Mouse (Mus musculus) ZHBTc4 (cell line): ENCODE measurements at regions not wholly inside any gene's neighbourhood (a gene's known extent, or its start where the extent isn't known, plus 50 kb on each side); places are given as distances from the start of the nearest gene placed in this dataset.

Experiments
- DNase-seq: peaks from one replicate; pipeline ENCODE4 v3.0.0-alpha.2; 2011; ENCODE audit warnings: low read depth, low spot score

DNA sequence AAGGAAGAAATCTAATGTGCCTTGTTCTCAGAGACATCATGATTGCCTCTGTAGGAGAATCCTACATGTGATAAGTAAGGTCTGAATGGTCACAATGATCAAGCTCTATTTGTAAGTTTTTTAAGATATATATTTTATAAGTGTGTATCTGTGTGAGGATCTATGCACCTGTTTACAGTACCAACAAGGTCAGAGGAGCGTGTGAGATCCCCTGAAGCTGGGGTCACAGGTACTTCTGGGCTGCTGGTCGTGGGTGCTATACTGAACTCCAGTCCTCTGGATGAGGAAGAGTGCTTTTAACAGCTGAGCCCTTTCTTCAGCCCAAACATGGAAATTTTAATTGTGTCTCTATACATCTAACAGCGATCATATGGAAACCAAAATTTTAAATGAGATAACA, 181.1 kb upstream of the Topaz1 start:
- no peak for DNase-seq

DNA sequence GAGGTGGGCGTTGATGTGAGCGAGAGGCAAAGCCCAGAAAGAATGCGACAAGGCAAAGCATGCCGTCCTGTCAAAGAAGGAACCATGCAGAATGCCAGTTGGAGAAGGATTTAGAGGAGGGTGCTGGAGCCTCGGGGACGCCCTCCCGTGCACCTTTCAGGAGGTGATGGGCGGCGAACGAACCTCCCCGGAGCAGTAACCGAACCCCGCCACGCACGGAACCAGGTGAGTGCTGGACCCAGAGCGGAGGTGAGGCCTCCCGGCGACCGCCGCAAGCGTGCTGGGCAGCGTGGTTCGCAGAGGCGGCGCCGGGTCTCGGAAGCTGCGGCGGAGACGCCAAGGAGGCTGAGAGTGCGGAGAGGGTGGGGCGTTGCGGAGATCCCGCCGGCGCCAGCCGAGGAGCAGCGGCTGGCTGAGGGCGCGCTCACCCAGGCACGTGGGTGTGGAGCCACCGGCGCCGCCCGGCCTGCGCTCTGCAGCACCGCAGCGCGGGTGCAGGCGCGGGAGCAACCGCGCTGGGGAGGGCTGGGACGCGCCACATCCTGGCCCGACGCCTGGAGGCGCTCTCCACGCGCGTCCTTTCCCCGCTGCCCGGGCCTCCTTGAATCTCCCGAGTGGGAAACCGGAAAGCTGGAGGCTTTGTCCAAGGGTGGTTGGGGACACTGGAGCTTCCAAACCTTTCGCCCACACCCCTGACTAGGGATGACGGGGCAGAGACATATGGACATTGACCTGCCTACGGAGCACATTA, 178.3 kb upstream of the Topaz1 start:
- DNase-seq: peak; percentile 72

DNA sequence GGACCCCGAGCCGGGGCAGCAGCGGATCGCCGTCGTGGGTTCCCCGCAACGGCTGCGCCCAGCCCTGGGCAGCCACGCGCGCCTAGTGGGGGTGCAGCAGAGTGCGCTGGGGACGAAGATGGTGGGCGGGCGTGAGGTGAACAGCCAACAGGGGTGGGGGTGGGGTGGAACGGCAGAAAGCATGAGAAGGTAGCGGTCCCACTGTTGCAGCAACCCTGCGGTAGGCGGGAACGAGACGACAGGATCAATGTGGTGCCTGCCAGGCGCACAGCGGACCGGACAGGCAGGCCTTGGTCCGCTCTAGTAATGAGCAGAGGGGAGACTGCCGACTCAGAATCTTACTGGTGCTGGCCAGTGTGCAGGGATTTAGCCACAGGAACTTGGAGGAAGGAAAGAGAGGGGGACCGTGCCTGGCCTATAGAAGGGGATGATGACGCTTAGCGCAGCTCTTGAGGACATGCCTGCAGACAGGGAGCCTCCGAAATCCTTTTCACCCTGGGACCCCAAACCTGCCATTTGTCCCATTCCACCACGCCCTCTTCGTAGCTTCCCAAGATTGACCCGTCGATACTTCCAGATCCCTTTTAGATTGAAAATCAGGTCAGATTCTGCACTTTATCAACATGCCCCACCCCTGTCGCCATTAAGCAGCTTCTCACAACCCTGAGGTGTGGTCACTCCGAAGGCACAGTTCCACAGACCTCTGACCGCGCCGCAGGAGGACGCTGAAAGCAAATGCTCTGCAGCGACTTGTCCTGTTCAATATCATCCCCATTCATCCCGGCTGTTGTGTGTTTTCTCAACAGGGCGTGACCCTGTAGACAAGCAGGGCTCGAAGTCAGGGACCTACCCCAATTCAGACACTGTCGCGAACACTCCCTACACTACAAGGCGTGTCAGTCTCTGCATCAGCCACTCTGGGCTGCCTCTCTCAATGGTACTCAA, 177.4 kb upstream of the Topaz1 start:
- DNase-seq: peak; percentile 60

DNA sequence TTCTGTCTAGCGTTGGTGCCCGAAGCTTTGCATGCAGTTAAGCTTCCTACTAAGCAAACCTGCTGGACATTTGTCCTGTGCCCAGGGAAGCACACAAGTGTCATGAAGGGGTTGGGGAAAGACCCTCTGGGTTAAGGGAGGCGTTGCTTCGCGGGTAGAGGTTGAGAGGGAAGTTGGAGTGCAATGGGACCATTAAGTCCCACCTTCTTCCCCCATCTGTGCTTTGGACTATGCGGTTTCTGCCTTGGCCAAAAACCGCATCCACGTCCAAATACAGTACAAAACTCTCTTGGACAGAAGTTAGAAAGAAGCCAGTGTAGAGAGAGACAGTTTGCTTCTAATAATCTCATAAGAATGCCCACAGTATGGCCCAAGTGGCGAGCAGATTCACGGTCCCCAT, 176.1 kb upstream of the Topaz1 start:
- no peak for DNase-seq

DNA sequence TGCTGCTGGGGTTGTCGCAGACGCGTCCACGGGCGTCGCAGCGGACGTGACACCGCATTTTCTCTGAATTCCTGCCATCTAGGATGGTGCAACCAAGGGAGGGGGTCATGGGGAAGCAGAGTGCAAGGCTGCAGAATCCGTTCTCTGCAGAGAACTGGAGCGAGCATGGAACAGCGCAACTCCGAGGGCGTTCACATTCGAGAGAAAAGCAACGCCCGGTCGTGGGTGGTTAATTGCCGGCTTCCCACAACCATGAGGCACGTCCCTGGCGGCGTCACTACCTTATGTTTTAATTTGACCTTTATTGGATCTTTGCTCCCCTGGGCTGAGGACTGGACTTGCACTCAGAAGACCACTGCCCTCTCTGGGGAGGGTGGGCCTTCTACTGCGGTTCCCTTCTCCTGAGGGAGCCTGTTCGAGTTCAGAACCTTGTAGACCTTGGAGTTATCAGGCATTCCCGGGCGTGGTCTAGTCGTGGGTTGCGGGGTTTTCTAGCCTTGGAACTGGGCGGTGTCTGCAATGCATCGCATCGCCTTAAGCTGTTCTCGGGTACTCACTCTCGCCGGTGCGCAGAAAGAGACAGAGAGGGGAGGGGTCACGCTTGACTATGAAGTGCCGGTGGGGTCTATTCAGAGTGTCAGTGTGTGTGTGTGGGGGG, 175.6 kb upstream of the Topaz1 start:
- DNase-seq: peak; percentile 82

DNA sequence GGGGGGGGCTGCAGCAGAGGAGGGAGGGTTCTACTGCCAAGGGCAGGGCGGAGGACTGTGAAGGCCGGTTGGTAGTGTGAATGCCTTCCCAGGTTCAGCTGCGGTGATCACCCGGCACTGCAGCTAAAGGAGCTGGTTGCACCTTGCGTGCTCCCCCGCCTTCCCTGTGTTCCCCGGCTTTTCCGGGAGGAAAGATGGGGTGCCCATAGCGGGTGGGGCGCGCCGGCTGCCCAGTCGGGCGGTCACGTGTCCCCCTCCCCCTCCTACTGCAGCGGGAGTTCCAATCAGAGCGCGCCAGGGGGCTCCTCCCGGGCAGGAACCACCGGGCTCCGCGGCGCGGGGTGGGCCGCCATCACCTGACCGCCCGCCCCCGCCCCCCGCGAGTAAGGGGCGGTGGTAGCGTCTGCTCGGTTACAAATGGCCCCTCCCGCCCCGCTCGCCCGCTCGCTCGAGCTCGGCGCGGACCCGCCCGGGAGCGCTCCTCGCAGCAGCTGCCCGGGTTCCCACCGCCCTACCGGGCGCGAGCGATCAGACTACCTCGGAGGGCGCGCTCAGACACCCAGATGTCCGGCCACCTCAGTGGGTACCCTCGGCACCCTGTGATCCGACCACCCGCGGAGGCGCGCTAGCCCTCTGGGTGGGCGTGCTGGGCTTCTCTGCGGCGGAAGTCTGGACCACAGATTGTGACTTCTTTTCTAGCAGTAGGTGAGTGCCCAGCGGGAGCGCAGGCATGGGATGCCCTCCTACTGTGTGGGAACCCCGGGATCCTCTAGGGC, 174.9 kb upstream of the Topaz1 start:
- DNase-seq: peak; percentile 87

DNA sequence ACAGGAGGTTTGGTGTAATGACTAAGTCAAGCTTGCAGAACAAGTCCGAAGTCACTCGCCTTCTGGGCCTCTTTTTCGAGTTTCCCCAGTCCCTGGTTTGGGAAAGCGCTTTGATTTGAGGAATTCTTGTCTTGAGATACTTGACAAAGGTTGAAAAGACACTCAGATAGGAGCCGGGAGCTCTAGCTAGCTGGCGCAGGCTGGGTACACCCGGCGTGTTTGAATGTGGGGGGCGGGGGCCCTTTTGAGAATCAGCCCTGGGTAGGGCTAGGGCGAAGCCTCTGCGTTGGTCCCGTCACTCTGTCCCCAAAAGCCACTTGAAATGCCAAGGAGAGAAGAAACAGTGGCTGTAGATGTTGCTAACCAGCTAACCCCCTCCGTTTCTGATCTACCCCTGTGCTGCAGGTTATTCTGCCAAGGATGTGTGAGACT, 174.3 kb upstream of the Topaz1 start:
- no peak for DNase-seq

DNA sequence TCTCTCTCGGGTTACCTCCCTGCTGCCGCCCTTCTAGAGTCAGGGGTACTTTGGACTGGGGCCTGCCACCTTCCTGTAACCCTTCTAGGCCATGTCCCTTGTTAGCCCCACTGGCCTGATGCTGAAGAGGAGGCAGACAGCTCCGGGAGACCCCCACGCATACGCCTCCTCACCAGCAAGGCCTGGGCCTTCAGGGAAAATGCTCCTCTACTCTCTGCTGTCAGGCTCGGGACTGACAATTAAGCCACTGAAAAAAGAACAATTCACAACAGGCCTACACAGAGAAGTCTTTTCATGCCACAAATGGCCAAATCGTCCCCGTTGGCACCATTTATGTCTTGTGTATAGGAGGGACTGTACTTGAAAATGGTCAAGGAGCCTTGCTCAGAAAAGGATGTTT, 161.9 kb upstream of the Topaz1 start:
- DNase-seq: no peak

DNA sequence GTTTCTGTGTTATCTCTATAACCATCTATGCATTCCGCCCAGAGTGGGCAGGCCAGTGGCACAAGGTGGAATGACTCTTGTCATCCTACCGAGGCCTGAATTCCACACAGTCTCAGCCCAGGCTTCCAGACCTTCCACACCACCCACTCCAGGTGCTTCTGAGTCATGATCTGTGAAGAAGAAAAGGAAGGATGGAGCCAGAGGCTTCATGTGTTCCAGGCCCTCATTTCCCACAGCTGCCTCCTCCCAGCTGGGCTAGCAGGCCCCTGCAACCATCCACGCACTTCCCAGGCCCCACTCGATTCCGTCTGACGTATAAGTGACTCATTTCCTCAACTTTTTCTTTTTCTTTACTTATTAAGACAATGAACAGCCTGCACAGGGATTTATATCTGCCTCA, 160.7 kb upstream of the Topaz1 start:
- no peak for DNase-seq

DNA sequence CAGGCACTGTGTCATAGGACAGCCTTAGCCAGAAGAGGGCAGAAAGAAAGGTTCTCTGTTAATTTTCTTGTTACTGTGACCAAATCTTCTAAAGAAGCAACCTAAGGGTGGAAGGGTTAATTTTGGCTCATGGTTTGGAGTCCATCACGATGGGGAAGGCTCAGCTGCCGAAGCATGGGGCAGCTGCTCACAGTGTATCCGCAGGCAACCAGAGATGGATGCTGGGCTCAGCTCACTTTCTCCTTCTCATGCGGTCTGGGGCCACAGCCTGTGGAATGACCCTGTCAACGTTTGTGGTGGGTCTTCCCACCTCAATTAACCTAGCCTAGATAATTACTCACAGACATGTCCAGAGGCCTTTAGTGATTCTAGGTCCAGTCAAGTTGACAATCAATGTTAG, 160.2 kb upstream of the Topaz1 start:
- DNase-seq: no peak

DNA sequence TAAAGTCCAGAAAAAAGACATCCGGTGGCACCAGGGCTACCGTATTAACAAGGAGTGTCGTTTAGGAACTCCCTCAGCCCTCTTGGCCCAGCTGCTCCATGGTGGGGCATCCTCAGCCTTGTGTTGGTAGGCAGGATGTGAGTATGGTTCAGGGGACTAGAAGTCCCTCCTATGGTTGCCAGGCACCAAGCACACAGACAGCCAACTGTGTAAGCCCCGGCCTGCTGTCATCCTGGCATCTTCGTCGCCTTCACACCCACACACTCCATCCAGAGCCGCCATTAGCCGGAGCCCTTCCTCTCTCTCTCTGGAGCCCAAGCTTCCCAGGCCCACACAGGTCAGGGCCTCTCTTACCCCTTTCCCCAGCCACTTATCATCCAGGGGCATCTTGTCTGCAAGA, 158.9 kb upstream of the Topaz1 start:
- DNase-seq: no peak

DNA sequence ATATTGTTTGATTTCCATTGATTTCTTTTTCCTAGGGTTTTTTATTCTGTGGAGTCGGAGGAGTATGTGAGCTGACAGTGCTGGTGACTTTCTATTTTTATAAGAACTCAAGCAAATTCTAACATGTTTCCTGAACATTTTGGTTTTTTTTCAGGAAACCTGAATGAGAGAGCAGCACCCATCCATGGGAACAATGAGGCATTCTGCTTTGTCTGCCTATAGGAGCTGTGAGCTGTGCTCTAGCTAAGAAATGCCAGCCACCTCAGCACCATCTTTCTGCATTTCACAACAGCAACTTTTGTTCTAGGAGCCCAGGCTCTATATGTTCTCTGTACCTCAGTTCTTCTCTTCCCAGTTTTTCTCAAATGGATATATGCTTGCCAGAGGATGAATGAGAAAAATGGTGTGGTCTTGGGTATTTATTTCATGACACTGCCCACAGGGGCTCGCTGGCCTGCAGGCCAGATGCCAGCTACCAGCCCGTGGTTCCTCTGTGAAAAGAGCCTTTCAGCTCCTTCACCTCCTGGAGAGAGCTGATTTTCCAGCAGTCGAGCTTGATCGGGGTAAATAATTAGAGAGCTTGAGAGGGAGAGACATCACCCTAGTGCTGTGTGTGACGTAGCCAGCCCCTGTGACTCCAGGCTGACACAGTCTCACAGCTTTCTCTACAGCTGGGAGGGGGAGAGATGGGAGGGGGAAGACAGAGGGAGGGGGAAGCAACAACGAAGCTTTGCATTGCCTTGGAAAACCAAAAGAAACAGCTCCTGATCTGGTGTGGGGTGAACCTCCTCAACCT, 154.1 kb upstream of the Topaz1 start:
- no peak for DNase-seq

DNA sequence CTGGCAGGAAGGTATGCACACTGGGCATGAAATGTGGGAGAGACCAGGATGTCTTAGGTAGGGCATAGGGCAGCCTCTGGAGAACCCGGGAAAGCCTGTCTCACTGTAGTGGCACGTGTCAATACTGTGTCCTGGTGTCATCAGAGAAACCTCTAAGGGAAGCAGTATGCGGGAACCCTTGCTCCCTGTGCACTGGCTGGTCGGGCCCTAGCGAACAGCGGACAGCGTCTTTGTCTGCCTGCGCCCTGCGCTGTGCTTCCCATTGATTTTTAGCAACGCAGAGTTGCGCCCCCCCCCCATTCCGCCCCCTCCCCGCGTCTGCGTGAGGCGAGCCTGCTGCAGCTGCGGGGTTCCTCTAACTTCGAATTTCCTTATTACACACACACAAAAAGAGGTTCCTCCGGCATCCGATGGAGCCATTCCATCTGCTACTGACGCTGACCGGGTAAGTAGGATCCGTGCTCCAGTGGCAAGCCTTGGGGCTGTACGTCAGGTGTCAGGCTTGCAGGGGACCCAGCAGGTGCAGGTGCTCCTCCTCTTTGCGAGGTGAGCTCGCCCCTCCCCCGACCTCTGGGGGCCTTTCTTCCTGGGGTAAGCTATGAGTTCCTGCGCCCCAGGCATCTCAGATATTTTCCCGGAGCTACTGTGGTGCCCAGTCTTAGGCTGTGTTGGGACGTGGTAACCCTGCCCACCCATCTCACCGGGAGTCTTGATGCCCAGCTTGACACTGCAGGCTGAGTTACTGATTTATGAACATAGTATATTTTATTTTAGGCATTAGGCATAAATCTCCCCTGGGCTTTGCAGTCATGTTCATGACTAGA, 151.8 kb upstream of the Topaz1 start:
- DNase-seq: no peak

DNA sequence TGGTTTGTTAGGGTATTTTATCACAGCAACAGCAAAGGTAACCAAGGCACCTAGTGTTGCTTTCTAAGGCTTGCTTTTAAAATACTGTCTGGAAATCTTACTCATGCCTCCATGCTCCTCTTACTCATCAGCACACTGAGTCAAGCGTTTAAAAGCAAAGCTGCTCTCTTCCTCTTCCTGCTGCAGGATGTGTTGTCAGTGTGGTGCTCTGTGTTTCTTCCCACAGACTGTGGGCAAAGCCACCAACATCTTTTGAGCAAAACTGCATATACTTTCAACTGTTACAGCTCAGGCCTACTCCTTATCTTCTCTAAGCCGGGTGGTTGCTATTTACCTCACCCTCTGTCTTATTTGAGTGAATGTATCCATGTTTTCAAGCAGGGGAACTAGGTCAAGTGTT, 144.0 kb upstream of the Topaz1 start:
- DNase-seq: no peak

DNA sequence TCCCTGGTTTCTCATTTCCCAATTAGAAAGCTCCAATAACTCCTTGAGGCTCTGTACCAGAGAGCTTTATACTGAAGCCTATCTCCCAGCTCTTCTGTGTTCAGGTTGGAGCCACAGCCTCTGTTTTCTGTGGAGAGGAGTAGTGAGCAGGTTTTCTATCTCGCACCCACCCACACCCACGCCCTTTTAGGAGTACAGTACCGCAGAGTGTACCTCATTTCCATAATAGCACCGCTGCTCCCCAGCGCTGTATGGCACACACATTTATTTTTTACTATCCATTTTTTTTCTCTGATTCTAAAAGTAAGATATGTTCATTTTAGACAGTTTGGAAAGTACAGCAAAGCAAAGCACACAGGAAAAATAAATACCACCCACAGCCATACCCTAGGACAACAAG, 137.5 kb upstream of the Topaz1 start:
- DNase-seq: no peak

DNA sequence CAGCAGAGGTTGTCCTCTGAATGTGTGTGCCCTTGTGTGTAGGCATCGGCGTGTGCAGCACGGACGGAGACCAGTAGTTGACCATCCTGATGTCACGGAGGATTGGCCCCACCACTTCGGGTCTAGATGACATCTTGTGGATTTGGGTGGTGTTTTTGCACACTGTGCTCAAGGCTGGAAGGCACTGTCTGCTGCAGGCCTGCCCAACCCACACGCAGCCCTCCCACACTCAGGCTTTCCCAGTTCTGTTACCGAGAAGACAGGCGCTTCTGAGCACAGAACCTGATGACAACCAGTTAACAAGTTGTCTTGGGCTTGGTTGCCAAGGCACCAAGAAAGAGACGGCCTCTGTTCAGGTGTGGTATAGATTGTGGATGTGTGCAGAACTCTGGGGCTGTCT, 136.2 kb upstream of the Topaz1 start:
- DNase-seq: no peak

DNA sequence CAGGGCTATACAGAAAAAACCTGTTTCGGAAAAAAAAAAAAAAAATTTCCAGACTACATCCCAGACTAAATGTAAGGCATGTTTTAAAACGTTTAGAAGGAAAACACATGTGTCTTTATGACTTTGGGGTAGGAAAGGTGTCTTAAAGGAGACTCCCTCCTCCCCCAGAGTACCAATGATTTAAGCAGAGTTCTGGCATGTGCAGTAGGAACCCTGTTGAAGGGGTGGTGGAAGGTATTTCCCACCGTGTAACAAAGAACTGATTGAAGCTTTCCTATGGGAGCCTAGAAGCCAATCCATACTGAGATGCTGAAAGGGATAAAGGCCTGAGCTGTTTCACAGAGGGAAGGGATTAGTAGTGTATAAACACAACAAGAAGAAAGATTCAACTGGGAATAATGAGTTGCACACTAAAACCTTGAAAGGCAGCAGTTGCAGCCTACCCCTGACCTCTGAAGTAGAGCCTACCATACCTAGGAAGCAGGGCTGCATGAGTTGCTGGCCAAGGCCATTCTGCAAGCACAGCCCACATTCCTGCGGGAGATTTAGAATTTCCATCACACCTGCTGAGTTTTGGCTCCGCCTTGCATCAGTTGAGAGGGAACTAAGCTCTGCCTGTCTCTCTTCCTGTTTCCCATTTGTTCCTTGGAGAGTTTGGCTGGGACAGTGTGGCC, 132.4 kb upstream of the Topaz1 start:
- DNase-seq: peak; percentile 10

DNA sequence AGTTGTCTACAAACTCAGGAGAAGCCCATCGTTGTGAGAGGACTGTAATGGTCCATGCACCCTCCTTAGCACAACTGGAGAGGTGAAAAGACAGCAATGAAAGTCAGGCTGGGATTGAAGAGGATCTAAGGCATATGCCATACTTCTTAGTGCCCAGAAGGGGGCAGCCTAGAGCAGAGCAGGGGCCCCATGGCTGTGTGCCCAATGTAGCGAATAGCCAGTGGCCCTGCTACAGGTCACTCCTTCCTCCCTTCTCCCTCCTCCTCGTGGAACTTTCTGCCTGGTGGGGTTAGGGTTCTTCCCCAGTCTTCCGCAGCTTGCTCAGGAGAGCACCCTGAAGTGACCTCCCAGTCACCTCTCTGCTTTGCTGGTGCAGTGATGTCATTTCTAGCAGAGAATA, 131.8 kb upstream of the Topaz1 start:
- peak; percentile 45 for DNase-seq

DNA sequence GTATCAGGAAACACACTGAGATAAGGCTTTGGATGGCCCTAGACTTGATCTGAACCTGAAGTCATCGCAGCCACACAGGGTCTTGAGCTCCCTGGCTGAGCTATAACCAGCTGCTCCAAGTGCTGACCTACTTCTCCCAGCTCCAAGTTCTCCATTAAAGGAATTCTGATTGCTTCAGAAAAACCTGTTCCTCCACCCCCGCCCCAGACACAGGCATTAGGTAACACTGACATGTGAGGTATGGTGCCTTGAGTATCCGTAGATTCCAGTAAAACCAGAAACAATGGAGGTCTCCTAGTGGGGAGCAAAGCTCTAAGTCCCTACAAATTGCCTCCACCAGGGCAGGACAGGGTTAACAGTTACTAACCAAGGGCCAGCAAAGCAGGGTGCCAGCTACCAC, 129.4 kb upstream of the Topaz1 start:
- DNase-seq: no peak
